ENCODE assay signal across 29 mouse cellular contexts in the genomic region with DNA sequence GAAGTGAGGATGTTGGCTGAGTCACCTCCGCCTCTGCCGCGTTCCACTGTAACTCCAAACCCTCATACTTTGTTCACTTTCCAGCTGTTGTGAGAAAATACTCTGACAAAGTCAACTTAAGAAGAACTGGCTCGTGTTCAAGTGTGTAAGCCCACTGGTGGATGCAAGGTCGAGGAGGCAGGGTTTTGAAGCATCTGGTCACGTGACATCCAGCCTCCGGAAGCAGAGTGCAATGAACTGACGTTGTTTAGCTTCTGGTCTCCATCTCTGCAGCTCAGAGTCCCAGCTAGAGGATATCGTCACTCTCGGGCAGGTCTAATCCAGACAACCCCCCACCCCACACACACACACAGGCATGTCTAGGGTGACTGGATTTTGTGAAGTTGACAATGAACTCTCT.
DNase-seq lines count a peak whose midpoint lies in the region; ATAC-seq and TF ChIP-seq lines count a peak whose summit lies in the region.
"Had no signal": no experiment of that assay in that cellular context is flagged by ENCODE, and none has a peak within 500 bp of the region (broad histone marks: within the 10 kb centered on the region; RNA-seq: fewer than 3 reads in every experiment).

No protein-coding gene starts in this region.

- DNase-seq in kidney, postnatal 14 days: peak; percentile 27
- DNase-seq in kidney, adult 18-20 months: no peak
- no peak for DNase-seq in CH12.LX (ENCODE audit: extremely low read depth)
- no peak for DNase-seq in frontal cortex, postnatal 10 days (ENCODE audit: low spot score in 2 of 2)
- DNase-seq: adrenal gland, adult 2 months; adrenal gland, postnatal 36 days; cerebellum, adult 18-20 months; cerebellum, postnatal 10 days; gastrocnemius, postnatal 25 days; heart, adult 11 months; heart, postnatal 36 days; layer of hippocampus, adult 9-11 months; liver; spleen, adult 18-20 months; thymus, postnatal 4 days had no signal

- dilution Hi-C loops in CH12.LX (cut with MboI; ENCODE audit: extremely low pct_ligation_motif_present, extremely low pct_unique_long_range_greater_than_20kb, low sequenced_read_pairs): no loop called here

- in situ Hi-C loops in CH12.LX (cut with MboI; ENCODE audit: low pct_ligation_motif_present, low pct_unique_long_range_greater_than_20kb, low sequenced_read_pairs): no loop called here

- peak; percentile 68 for ATAC-seq in lung, embryonic 16.5 days (ENCODE audit: low read depth)
- ATAC-seq in stomach, embryonic 16.5 days (ENCODE audit: insufficient read depth, low FRiP score): no peak
- no peak for ATAC-seq in activated CD4-positive, CD25-positive, alpha-beta regulatory T cell, adult 4 months
- ATAC-seq: CD4-positive, CD25-positive, alpha-beta regulatory T cell, adult 4 months; forebrain, embryonic 13.5 days; hindbrain, postnatal 0 days; midbrain, embryonic 16.5 days had no signal

- no peak for TF ChIP-seq EP300 in CH12.LX (IDR thresholded peaks at IDR 0.05; ENCODE audit: low read length)

- H3K79me2 ChIP-seq in CH12.LX (replicated peaks; ENCODE audit: control insufficient read depth, extremely low read depth, insufficient read depth, poor library complexity, severe bottlenecking): no peaks in the 10 kb centered on the region

- no peak overlapping the region for H3K9ac ChIP-seq in CH12.LX (ENCODE audit: insufficient read depth, low read depth)
- no peak overlapping the region for H3K9ac ChIP-seq in lung, embryonic 16.5 days (ENCODE audit: low read length)
- no peak overlapping the region for H3K9ac ChIP-seq in stomach, embryonic 16.5 days (ENCODE audit: low read length)
- H3K9ac ChIP-seq: embryonic facial prominence, embryonic 15.5 days; forebrain, embryonic 13.5 days; hindbrain, embryonic 12.5 days; kidney, embryonic 15.5 days; liver, embryonic 15.5 days had no signal

- H3K4me1 ChIP-seq in CH12.LX (ENCODE audit: control insufficient read depth in 1 of 2, insufficient read depth in 2 of 2): no peaks in the 10 kb centered on the region; a peak in 1 of 4 replicates
- peaks cover 13% of the 10 kb centered on the region for H3K4me1 ChIP-seq in lung, embryonic 16.5 days (replicated peaks; ENCODE audit: control insufficient read depth, insufficient read depth, low read length)
- H3K4me1 ChIP-seq in stomach, embryonic 16.5 days (ENCODE audit: control insufficient read depth, insufficient read depth, low read length): peaks cover 9% of the 10 kb centered on the region
- H3K4me1 ChIP-seq: liver, embryonic 15.5 days had no signal

- no peak for TF ChIP-seq CTCF in CH12.LX (conservative IDR thresholded peaks at IDR 0.05 in 1 of 2, IDR thresholded peaks at IDR 0.05 in 1 of 2; ENCODE audit: low read depth in 2 of 2, low read length in 2 of 2)

- WGBS in lung, embryonic 16.5 days: 29% methylated on average over 10 of the region's 10 CpGs
- WGBS in stomach, embryonic 16.5 days: 37% methylated on average over 10 of the region's 10 CpGs

- peaks cover 45% of the 10 kb centered on the region for H3K27me3 ChIP-seq in CH12.LX (replicated peaks)
- peaks cover 26% of the 10 kb centered on the region for H3K27me3 ChIP-seq in lung, embryonic 16.5 days (ENCODE audit: control insufficient read depth, insufficient read depth, low read depth, low read length)
- peaks cover 19% of the 10 kb centered on the region for H3K27me3 ChIP-seq in stomach, embryonic 16.5 days (ENCODE audit: control insufficient read depth, insufficient read depth, low read length)

- H3K4me2 ChIP-seq in CH12.LX (ENCODE audit: insufficient read depth, low read depth, poor library complexity, severe bottlenecking): no peak overlapping the region
- peak overlapping the region; percentile 23; the same call in 1 of the 2 replicates for H3K4me2 ChIP-seq in lung, embryonic 16.5 days (ENCODE audit: low read depth, low read length)
- H3K4me2 ChIP-seq in stomach, embryonic 16.5 days (ENCODE audit: low read depth, low read length): 0 out of 2 replicates have a peak overlapping the region, but pooled peaks have one; percentile 6
- H3K4me2 ChIP-seq: embryonic facial prominence, embryonic 15.5 days; forebrain, embryonic 13.5 days; heart, embryonic 11.5 days; hindbrain, embryonic 12.5 days; kidney, embryonic 15.5 days; liver, embryonic 15.5 days; midbrain, embryonic 11.5 days had no signal

- no peak for TF ChIP-seq POLR2A in CH12.LX (IDR thresholded peaks at IDR 0.05; ENCODE audit: low read depth, low read length)

- H3K4me3 ChIP-seq in CH12.LX (replicated peaks in 1 of 3; ENCODE audit: low read depth in 2 of 3, low read length in 2 of 3, poor library complexity in 1 of 3): no peak overlapping the region
- H3K4me3 ChIP-seq in lung, embryonic 16.5 days (ENCODE audit: low read length): no peak overlapping the region
- no peak overlapping the region for H3K4me3 ChIP-seq in stomach, embryonic 16.5 days (replicated peaks; ENCODE audit: low read length)
- H3K4me3 ChIP-seq: embryonic facial prominence, embryonic 10.5 days; embryonic facial prominence, embryonic 15.5 days; forebrain, embryonic 13.5 days; hindbrain, embryonic 12.5 days; kidney, embryonic 15.5 days; liver, embryonic 15.5 days had no signal

- H3K27ac ChIP-seq in CH12.LX (ENCODE audit: insufficient read depth, low read depth): no peak overlapping the region
- no peak overlapping the region for H3K27ac ChIP-seq in lung, embryonic 16.5 days (ENCODE audit: low read length)
- H3K27ac ChIP-seq in stomach, embryonic 16.5 days (ENCODE audit: low read length): no peak overlapping the region
- H3K27ac ChIP-seq: embryonic facial prominence, embryonic 10.5 days; embryonic facial prominence, embryonic 15.5 days; forebrain, embryonic 13.5 days; hindbrain, embryonic 12.5 days; hindbrain, postnatal 0 days; kidney, embryonic 15.5 days; liver, embryonic 15.5 days had no signal

- H3K9me3 ChIP-seq in CH12.LX (replicated peaks; ENCODE audit: low read length): no peaks in the 10 kb centered on the region
- no peaks in the 10 kb centered on the region for H3K9me3 ChIP-seq in lung, embryonic 16.5 days (ENCODE audit: control insufficient read depth, low read length)
- no peaks in the 10 kb centered on the region for H3K9me3 ChIP-seq in stomach, embryonic 16.5 days (replicated peaks; ENCODE audit: control insufficient read depth, low read length)
- H3K9me3 ChIP-seq: embryonic facial prominence, embryonic 10.5 days; embryonic facial prominence, embryonic 15.5 days; forebrain, embryonic 13.5 days; hindbrain, embryonic 12.5 days; kidney, embryonic 15.5 days; liver, embryonic 15.5 days had no signal

- H3K36me3 ChIP-seq in CH12.LX (replicated peaks in 1 of 2; ENCODE audit: control insufficient read depth in 1 of 2, insufficient read depth in 1 of 2, low read length in 1 of 2): no peaks in the 10 kb centered on the region
- H3K36me3 ChIP-seq in lung, embryonic 16.5 days (ENCODE audit: control insufficient read depth, insufficient read depth, low read length): no peaks in the 10 kb centered on the region
- no peaks in the 10 kb centered on the region for H3K36me3 ChIP-seq in stomach, embryonic 16.5 days (ENCODE audit: control insufficient read depth, insufficient read depth, low read length)
- H3K36me3 ChIP-seq: embryonic facial prominence, embryonic 10.5 days; embryonic facial prominence, embryonic 15.5 days; hindbrain, embryonic 12.5 days; kidney, embryonic 15.5 days; liver, embryonic 15.5 days had no signal

- no peak for TF ChIP-seq RAD21 in CH12.LX (IDR thresholded peaks at IDR 0.05; ENCODE audit: low read depth, low read length)

TF ChIP-seq in CH12.LX, 34 proteins besides CTCF, POLR2A, EP300 and RAD21:
- TF ChIP-seq E2F4 (IDR thresholded peaks at IDR 0.05; ENCODE audit: insufficient replicate concordance, low read depth, low read length) (no peak), ZNF384 (IDR thresholded peaks at IDR 0.05; ENCODE audit: low read depth, low read length) (no peak), BHLHE40 (IDR thresholded peaks at IDR 0.05; ENCODE audit: low read depth, low read length) (peak; percentile 33; the same call in 1 of the 2 replicates), TCF12 (IDR thresholded peaks at IDR 0.05; ENCODE audit: low read depth, low read length) (no peak), USF1 (IDR thresholded peaks at IDR 0.05; ENCODE audit: low read depth, low read length) (peak; percentile 31; the same call in 1 of the 2 replicates), USF2 (conservative IDR thresholded peaks at IDR 0.05; ENCODE audit: low read depth, low read length) (peak; percentile 37)
